Mouse (Mus musculus) liver, embryonic 12.5 days (tissue): ENCODE results near the gene Trpv2. TPM values are rescaled to one million over a fixed set of nuclear protein-coding genes. Genes with fewer than 3 reads are reported as not detected.
"Not testable (repeated sequence)": the region's sequence is repeated elsewhere in the genome, so short reads cannot be mapped to it uniquely, and the experiment has no call there.

ENCODE experiments used
- ATAC-seq: fragments of 200-750 bp; cut with Nextera tagmentation; 2 replicates; pipeline ENCODE4 v1.8.0; 2017; ENCODE audit warnings: moderate number of reproducible peaks, mild to moderate bottlenecking, moderate library complexity
- H3K27ac ChIP-seq: fragments of 300-500 bp; sonication (generic); 2 replicates; pipeline ENCODE4 v1.5.1; 2016; ENCODE audit warnings: mild to moderate bottlenecking
- H3K27me3 ChIP-seq: fragments of 300-500 bp; sonication (generic); replicated peaks from 2 replicates; pipeline ENCODE4 v1.6.1; 2016; ENCODE audit warnings: mild to moderate bottlenecking, moderate library complexity
- H3K36me3 ChIP-seq: fragments of 300-500 bp; sonication (generic); 2 replicates; pipeline ENCODE4 v1.6.1; 2016; ENCODE audit warnings: mild to moderate bottlenecking, moderate library complexity
- H3K4me1 ChIP-seq: fragments of 300-500 bp; sonication (generic); 2 replicates; pipeline ENCODE4 v1.6.1; 2016
- H3K4me2 ChIP-seq: fragments of 300-500 bp; sonication (generic); 2 replicates; pipeline ENCODE4 v1.6.1; 2016; ENCODE audit warnings: mild to moderate bottlenecking, moderate library complexity
- H3K4me3 ChIP-seq: fragments of 300-500 bp; sonication (generic); 2 replicates; pipeline ENCODE4 v1.5.1; 2016; ENCODE audit warnings: mild to moderate bottlenecking, moderate library complexity
- H3K9ac ChIP-seq: fragments of 300-500 bp; sonication (generic); 2 replicates; pipeline ENCODE4 v1.6.1; 2016; ENCODE audit warnings: mild to moderate bottlenecking, moderate library complexity
- H3K9me3 ChIP-seq: fragments of 300-500 bp; sonication (generic); replicated peaks from 2 replicates; pipeline ENCODE4 v1.6.1; 2016; ENCODE audit warnings: mild to moderate bottlenecking, moderate library complexity
- WGBS: fragments of 180-500 bp; shearing (Covaris S2); methylation state at CpG from one replicate; pipeline ENCODE4 v1.1.7; 2016; ENCODE audit not compliant: insufficient replicate concordance; 5-methylcytosine and 5-hydroxymethylcytosine counted together
- polyA plus RNA-seq: library from polyadenylated mRNA; unstranded; fragments of >200 nt; fragmentation: Nextera tagmentation; extraction: Ambion mirVana; gene quantifications from 2 replicates; pipeline ENCODE4 v1.2.1, GENCODE M21; 2016

Trpv2 gene
- polyA plus RNA-seq, 1 experiment from 2014 or later, result 9.0 TPM

DNA sequence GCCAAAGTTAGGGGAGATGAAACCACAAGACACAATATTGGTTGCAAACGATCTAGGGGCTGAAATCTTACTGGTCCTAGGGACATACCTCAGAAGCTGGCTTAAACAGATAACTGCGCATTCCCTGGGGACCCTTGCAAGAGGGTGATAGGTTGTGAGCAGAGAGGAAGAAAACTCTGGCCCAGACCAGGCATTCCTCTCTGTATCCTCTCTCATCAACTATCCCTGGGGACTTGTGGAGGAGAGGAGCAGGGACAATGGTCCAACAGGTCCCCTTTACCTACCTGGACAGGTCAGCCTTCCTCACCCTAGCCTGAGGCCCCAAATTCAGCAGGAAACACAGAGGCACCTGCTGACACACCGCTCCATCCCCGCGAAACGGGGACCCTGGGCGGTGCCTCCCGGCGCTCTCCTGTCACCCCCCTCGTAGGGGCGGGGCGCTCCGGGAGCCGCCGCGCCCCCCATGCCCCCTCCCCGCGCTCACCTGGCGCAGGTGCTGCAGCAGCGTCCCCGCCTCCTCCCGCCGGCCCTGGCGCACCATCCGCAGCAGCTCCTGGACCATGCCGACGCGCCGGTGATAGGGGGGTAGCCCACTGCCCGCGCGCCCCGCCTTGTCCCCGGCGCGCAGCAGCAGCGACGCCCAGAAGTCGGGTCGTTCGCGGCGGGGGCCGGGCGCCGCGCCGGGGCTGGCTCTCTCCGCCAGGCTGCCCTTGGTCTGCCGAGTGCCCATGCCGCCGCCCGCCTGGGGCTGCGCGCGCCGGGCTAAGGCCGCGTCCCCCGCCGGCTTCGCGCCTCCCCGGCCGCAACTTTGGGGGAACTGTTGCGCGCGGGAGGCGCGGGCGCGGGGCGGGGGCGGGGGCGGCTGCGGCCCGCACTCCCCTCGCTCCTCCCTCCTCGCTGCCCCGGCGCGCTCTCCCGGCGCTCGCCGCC, 73.6 kb downstream of the Trpv2 start, which contains the start of gene Lrrc75a:
TSS of gene Lrrc75a (minus strand) at position 863 of the 930 bp plus-strand sequence.
- Histone ChIP-seq H3K9me3 (no peaks in the 10 kb centered on the region), H3K27ac (peak within 1 kb of the TSS; percentile 73), H3K4me1 (peaks cover 59% of the 10 kb centered on the region), H3K4me2 (peak within 1 kb of the TSS; percentile 100), H3K36me3 (peaks cover 10% of the 10 kb centered on the region; the same call in 1 of the 2 replicates), H3K27me3 (peaks cover 5% of the 10 kb centered on the region; the same call in 1 of the 2 replicates), H3K9ac (peak within 1 kb of the TSS; percentile 81), H3K4me3 (peak within 1 kb of the TSS; percentile 74)
- ATAC-seq, result peak; percentile 7
- 3% methylated on average over 62 of the region's 86 CpGs for WGBS

DNA sequence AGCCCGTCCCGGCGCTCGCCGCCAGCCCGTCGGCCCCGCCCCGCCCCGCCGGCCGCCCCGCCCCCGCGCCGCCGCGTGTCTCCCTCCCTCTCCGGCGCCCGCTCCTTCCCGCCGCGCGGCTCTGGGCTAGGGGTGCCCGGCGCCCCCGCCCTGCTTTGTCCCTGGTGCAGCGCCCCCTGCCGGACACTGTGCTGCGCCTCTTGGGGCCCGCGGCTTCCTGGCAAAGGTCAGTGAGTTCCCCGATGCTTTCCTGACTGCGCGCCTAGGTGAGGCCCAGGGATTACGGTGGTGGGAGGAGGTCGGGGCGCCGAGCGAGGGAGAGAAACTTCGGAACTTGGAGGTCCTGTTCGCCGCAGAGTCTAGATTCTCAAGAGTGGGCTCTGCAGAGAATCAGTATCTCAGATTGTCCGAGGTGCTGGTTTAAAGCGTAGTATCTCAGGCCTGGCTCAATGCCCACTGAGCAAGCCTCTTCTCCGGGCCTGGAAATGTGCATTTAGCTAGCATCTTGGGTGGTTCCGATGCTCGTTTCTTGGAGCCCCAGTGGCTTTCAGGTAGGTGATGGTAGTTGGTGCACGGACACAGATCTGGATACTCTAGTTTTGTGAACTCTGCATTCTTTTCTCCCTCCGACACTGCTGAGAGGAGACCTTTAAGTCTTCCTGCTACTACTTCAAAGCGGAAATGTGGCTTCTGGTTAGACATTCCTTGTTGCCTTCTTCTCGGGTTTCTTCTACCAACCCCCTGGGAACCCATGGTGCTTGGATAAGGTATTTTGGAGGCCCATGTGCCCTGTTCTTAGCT, 74.5 kb downstream of the Trpv2 start, which contains the start of gene Mmgt2:
TSS of gene Mmgt2 (plus strand) at position 74 of the 801 bp plus-strand sequence.
- under 1% methylated on average over 35 of the region's 53 CpGs for WGBS
- Histone ChIP-seq H3K4me3 (peak within 1 kb of the TSS; percentile 74), H3K4me1 (peaks cover 53% of the 10 kb centered on the region), H3K27ac (peak within 1 kb of the TSS; percentile 73), H3K9ac (peak within 1 kb of the TSS; percentile 81), H3K36me3 (peaks cover 16% of the 10 kb centered on the region; the same call in 1 of the 2 replicates), H3K9me3 (no peaks in the 10 kb centered on the region), H3K27me3 (peaks cover 5% of the 10 kb centered on the region; the same call in 1 of the 2 replicates), H3K4me2 (peak within 1 kb of the TSS; percentile 100)
- peak; percentile 90 for ATAC-seq

DNA sequence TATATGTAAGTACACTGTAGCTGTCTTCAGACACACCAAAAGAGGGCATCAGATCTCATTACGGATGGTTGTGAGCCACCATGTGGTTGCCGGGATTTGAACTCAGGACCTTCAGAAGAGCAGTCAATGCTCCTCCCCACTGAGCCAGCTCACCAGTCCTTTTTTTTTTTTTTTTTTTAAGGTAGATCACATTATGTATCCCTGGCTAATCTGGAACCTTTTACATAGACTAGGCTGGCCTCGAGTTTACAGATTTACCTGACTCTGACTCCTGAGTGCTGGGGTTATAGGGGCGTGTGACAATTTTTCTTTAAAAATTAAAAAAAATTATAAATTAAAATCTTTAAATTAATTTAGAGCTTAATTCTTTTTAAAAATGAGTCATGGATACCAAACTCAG, 75.5 kb downstream of the Trpv2 start:
- peaks cover 47% of the 10 kb centered on the region for H3K4me1 ChIP-seq
- not testable (repeated sequence) for H3K9me3 ChIP-seq, ATAC-seq, H3K27me3 ChIP-seq, H3K27ac ChIP-seq
- 70% methylated on average over 4 of the region's 4 CpGs for WGBS
- peak overlapping the region; percentile 100 for H3K4me2 ChIP-seq
- 0 out of 2 replicates have a peak overlapping the region, but pooled peaks have one; percentile 77 for H3K9ac ChIP-seq
- H3K4me3 ChIP-seq, result peak overlapping the region; percentile 74; the same call in 1 of the 2 replicates
- H3K36me3 ChIP-seq, result peaks cover 20% of the 10 kb centered on the region; the same call in 1 of the 2 replicates

Other genes starting within 250 kb of the Trpv2 start
- 7.9 TPM in 2 replicates for gene Pigl, start 116.0 kb upstream of the Trpv2 start, polyA plus RNA-seq
- gene Ncor1, start 115.9 kb upstream of the Trpv2 start, polyA plus RNA-seq, result 108 and 112 TPM in 2 replicates
- 30.6 and 32.3 TPM in 2 replicates for gene Cenpv, start 35.2 kb upstream of the Trpv2 start, polyA plus RNA-seq
- 1,472 and 1,525 TPM in 2 replicates for gene Ubb, start 23.3 kb upstream of the Trpv2 start, polyA plus RNA-seq
- 3.4 and 3.7 TPM in 2 replicates for gene Lrrc75a, start 74.0 kb downstream of the Trpv2 start, polyA plus RNA-seq
- gene Mmgt2, start 74.2 kb downstream of the Trpv2 start, polyA plus RNA-seq, result 15.0 and 17.0 TPM in 2 replicates
- 1.2 and 1.6 TPM in 2 replicates for gene Zfp287, start 157.4 kb downstream of the Trpv2 start, polyA plus RNA-seq
- not detected in 2 replicates for gene Gm10428, start 178.6 kb downstream of the Trpv2 start, polyA plus RNA-seq
- gene Zfp286, start 215.0 kb downstream of the Trpv2 start, polyA plus RNA-seq, result 2.8 and 3.0 TPM in 2 replicates
- gene Trim16, start 245.7 kb downstream of the Trpv2 start, polyA plus RNA-seq, result 1.5 and 1.8 TPM in 2 replicates